Mouse (Mus musculus) embryonic facial prominence, embryonic 12.5 days (tissue): Measurements from ENCODE around the gene Ptpre. TPM values are rescaled to one million over a fixed set of nuclear protein-coding genes. Genes with fewer than 3 reads are reported as not detected.

Experiments used
- ATAC-seq: fragments of 200-750 bp; cut with Nextera tagmentation; 2 replicates; pipeline ENCODE4 v1.8.0; 2017; ENCODE audit not compliant: insufficient number of reproducible peaks, insufficient read depth, low FRiP score, low TSS enrichment
- H3K27ac ChIP-seq: fragments of 300-500 bp; sonication (generic); 2 replicates; pipeline ENCODE4 v1.5.1; 2016; ENCODE audit warnings: mild to moderate bottlenecking
- H3K27me3 ChIP-seq: fragments of 300-500 bp; sonication (generic); 2 replicates; pipeline ENCODE4 v1.6.1; 2016; ENCODE audit warnings: mild to moderate bottlenecking, moderate library complexity
- H3K36me3 ChIP-seq: fragments of 300-500 bp; sonication (generic); 2 replicates; pipeline ENCODE4 v1.6.1; 2016; ENCODE audit warnings: mild to moderate bottlenecking
- H3K4me1 ChIP-seq: fragments of 300-500 bp; sonication (generic); 2 replicates; pipeline ENCODE4 v1.6.1; 2016
- H3K4me2 ChIP-seq: fragments of 300-500 bp; sonication (generic); replicated peaks from 2 replicates; pipeline ENCODE4 v1.6.1; 2016; ENCODE audit warnings: mild to moderate bottlenecking, moderate library complexity
- H3K4me3 ChIP-seq: fragments of 300-500 bp; sonication (generic); 2 replicates; pipeline ENCODE4 v1.5.1; 2016; ENCODE audit warnings: mild to moderate bottlenecking
- H3K9ac ChIP-seq: fragments of 300-500 bp; sonication (generic); 2 replicates; pipeline ENCODE4 v1.6.1; 2016; ENCODE audit warnings: mild to moderate bottlenecking, moderate library complexity
- H3K9me3 ChIP-seq: fragments of 300-500 bp; sonication (generic); 2 replicates; pipeline ENCODE4 v1.6.1; 2016; ENCODE audit warnings: mild to moderate bottlenecking, moderate library complexity
- WGBS: fragments of 180-500 bp; shearing (Covaris S2); methylation state at CpG from one replicate; pipeline ENCODE4 v1.1.7; 2016; 5-methylcytosine and 5-hydroxymethylcytosine counted together
- polyA plus RNA-seq: library from polyadenylated mRNA; unstranded; fragments of >200 nt; fragmentation: Nextera tagmentation; extraction: Ambion mirVana; gene quantifications from 2 replicates; pipeline ENCODE4 v1.2.1, GENCODE M21; 2016

Ptpre gene
- polyA plus RNA-seq, 1 experiment from 2014 or later: 2.4 TPM

DNA sequence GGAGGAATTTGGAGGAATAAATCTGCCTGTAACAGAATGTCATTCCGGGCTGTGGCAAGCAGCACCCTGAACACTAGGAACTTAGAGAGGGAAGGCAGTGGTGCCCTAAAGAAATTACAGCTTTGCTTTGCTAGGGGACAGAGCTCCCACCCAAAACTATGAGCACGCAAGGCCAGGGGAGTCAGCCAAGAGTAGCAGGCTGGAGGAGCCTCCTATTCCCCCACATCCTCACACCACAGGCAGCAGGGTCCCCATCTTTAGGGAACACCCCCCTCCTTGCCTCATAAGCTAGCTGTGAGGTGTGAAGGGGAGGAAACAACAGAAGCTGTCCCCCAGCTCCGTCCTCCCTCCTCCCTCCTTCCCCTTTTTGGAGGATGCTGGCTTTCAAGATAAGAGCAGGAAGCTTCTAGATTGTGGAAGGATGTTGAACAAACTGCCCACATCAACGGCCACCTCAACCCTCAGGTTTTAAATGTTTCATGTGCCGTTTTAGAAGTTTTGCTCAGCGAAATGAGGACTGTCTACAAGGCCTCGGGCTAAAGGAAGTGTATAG, 61.1 kb downstream of the Ptpre start:
- Histone ChIP-seq H3K36me3 (no peaks in the 10 kb centered on the region), H3K27ac (no peak overlapping the region), H3K9me3 (no peaks in the 10 kb centered on the region), H3K9ac (no peak overlapping the region), H3K4me3 (no peak overlapping the region), H3K4me1 (peaks cover 36% of the 10 kb centered on the region), H3K4me2 (no peak overlapping the region), H3K27me3 (no peaks in the 10 kb centered on the region)
- WGBS: 48% methylated on average over 7 of the region's 7 CpGs
- ATAC-seq: no peak

- H3K9ac ChIP-seq: no peak overlapping the region
- H3K9me3 ChIP-seq: no peaks in the 10 kb centered on the region
- peaks cover 33% of the 10 kb centered on the region for H3K4me1 ChIP-seq
- no peak overlapping the region for H3K4me2 ChIP-seq
- 45% methylated on average over 3 of the region's 3 CpGs for WGBS
- H3K27ac ChIP-seq: no peak overlapping the region
- no peaks in the 10 kb centered on the region for H3K36me3 ChIP-seq
- H3K4me3 ChIP-seq: no peak overlapping the region
- H3K27me3 ChIP-seq: no peaks in the 10 kb centered on the region
- ATAC-seq: no peak
Observed at GRCm38 (mm10) chr7:135600076-135600475, 62.8 kb downstream of the Ptpre start.

GRCm38 (mm10) chr7:135601607-135602006, 64.3 kb downstream of the Ptpre start:
- ATAC-seq: no peak
- H3K27ac ChIP-seq: no peak overlapping the region
- 81% methylated on average over 8 of the region's 8 CpGs for WGBS
- H3K9me3 ChIP-seq: no peaks in the 10 kb centered on the region
- H3K9ac ChIP-seq: no peak overlapping the region
- H3K4me1 ChIP-seq: peaks cover 22% of the 10 kb centered on the region
- H3K27me3 ChIP-seq: no peaks in the 10 kb centered on the region
- H3K4me2 ChIP-seq: no peak overlapping the region
- no peaks in the 10 kb centered on the region for H3K36me3 ChIP-seq
- H3K4me3 ChIP-seq: no peak overlapping the region

DNA sequence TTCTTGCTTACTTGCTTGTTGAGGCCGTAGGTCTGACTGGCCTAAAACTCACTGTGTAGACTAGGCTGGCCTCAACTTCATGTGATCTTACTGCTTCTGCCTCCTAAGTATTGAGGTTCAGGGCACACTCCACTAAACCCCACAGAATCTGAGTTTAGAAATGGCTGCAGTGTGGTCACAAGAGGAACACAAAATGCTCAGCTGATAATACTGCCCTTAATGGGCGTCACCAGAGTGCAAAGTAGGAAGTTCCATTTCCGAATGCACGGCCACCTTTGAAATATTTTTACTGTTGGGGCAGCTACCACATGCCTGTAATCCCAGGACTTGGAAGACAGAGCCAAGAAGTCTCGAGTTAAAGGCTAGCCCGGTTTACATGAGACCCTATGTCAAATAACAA, 65.0 kb downstream of the Ptpre start:
- WGBS: 86% methylated on average over 6 of the region's 6 CpGs
- ATAC-seq: no peak
- H3K27me3 ChIP-seq: no peaks in the 10 kb centered on the region
- no peaks in the 10 kb centered on the region for H3K36me3 ChIP-seq
- no peak overlapping the region for H3K27ac ChIP-seq
- H3K4me1 ChIP-seq: peaks cover 16% of the 10 kb centered on the region; the same call in 1 of the 2 replicates
- H3K9me3 ChIP-seq: no peaks in the 10 kb centered on the region
- no peak overlapping the region for H3K9ac ChIP-seq
- no peak overlapping the region for H3K4me3 ChIP-seq
- H3K4me2 ChIP-seq: no peak overlapping the region

DNA sequence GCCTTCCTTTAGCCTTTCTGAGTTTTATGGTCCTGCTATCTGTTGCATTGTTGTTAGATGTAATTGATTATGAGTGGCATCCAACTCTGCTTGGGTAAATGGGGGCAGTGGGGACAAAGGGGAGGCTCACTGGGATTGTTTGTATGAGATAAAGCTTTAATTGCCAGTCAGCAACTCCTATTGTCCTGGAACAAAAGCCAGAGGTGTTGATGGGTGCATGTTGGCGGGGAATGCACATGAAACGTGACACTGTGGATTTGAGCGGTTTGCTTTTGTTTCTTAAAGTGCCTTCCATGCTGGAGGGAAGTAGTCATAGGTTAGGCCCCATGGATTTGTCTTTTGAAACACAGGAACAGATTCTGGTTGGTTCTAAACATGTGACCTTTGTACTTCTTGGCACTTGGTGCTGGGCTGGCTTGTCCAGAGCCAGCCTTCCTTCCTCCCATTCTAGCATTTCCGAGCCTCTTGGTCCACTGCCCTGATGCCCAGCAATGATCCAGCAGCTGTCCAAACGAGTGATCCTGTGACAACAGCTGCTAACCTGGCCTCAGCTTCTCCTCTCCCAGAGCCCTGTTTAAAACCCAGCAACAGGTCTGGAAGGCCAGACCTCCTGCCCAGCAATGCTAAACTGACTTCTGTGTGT, 65.7 kb downstream of the Ptpre start:
- H3K27ac ChIP-seq: no peak overlapping the region
- no peak overlapping the region for H3K4me3 ChIP-seq
- WGBS: 49% methylated on average over 5 of the region's 5 CpGs
- no peak overlapping the region for H3K9ac ChIP-seq
- H3K4me2 ChIP-seq: no peak overlapping the region
- no peaks in the 10 kb centered on the region for H3K36me3 ChIP-seq
- peaks cover 10% of the 10 kb centered on the region; the same call in 1 of the 2 replicates for H3K4me1 ChIP-seq
- ATAC-seq: no peak
- no peaks in the 10 kb centered on the region for H3K27me3 ChIP-seq
- no peaks in the 10 kb centered on the region for H3K9me3 ChIP-seq

DNA sequence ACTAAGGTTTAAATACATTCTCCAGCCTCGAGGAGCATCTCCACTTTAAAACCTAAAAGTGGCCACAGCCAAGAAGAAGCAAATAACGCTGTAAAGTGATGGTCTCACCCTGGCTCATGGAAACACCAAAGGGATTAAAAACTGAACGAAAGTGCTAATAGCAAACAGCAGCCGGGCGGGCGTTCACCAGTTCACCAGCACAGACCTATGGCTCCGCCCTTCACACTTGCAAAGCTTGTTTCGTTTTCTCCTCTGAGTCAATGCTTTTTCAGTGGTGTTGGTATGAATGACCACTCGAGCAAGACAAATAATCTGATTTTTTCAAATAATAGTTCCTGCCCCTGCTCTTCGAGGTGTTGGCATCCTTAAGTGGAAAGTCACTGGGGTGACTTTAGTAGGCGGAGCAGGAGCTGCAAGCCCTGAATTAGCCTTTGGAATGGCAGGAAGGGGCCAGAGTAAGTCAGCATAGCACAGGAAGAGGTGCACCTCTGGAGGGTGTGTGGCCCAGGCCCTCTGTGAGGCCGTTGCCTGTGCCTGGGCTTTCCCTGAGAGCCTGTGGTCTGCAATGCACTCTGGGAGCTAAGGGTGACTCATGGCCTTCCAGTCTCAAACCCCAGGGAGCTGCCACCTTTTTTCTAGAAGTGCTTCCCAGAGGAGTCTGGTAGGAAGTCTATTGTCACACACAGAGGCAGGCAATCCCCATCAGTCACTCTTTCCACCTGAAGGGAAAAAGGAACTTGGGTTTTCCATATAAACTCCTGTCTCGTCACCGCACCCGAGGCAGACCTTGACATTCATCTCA, 67.9 kb downstream of the Ptpre start:
- Histone ChIP-seq H3K4me3 (no peak overlapping the region), H3K27me3 (no peaks in the 10 kb centered on the region), H3K4me2 (no peak overlapping the region), H3K9me3 (no peaks in the 10 kb centered on the region), H3K36me3 (no peaks in the 10 kb centered on the region), H3K27ac (no peak overlapping the region), H3K4me1 (peaks cover 12% of the 10 kb centered on the region), H3K9ac (no peak overlapping the region)
- ATAC-seq: no peak
- 70% methylated on average over 15 of the region's 15 CpGs for WGBS

DNA sequence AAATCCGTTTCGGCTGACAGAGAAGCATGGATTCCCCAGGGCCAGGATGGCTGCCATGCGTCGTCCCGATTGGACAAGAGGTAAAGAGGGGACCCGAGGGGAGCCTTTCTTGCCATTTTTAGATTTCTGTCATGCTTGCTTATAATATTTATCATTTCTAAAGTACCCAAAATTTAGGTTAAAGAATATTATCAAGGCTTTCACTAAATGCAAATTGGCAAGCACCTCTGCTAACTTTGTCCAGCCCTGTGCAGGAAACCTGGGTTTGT, 68.5 kb downstream of the Ptpre start:
- no peak overlapping the region for H3K27ac ChIP-seq
- H3K27me3 ChIP-seq: no peaks in the 10 kb centered on the region
- peaks cover 15% of the 10 kb centered on the region for H3K4me1 ChIP-seq
- no peak overlapping the region for H3K4me2 ChIP-seq
- no peak overlapping the region for H3K4me3 ChIP-seq
- ATAC-seq: no peak
- H3K9ac ChIP-seq: no peak overlapping the region
- H3K9me3 ChIP-seq: no peaks in the 10 kb centered on the region
- 80% methylated on average over 6 of the region's 6 CpGs for WGBS
- H3K36me3 ChIP-seq: no peaks in the 10 kb centered on the region

DNA sequence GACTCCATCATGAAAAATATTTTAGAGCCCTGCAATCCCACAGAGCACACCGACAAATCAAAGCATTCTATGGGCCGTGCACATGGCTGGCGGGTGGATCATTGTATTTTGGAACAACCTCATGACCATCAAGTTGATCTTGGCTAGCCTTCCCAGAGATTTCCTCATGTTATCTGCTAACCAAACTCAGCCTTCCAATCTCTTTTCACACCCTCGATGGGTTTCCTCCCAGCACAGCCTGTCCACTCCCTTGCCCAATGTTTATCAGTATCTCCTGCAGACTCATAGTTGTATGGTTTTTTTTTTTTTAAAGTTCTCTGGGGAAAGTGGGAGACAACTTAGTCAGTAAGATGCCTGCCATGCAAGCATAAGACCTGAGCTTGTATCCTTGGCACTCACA, 70.9 kb downstream of the Ptpre start:
- Histone ChIP-seq H3K27me3 (no peaks in the 10 kb centered on the region), H3K4me1 (peaks cover 25% of the 10 kb centered on the region), H3K36me3 (no peaks in the 10 kb centered on the region), H3K9ac (no peak overlapping the region), H3K27ac (no peak overlapping the region), H3K9me3 (no peaks in the 10 kb centered on the region), H3K4me3 (no peak overlapping the region), H3K4me2 (no peak overlapping the region)
- WGBS: 91% methylated on average over 4 of the region's 4 CpGs
- ATAC-seq: no peak

GRCm38 (mm10) chr7:135609028-135609427, 71.7 kb downstream of the Ptpre start:
- Histone ChIP-seq H3K4me3 (no peak overlapping the region), H3K9ac (no peak overlapping the region), H3K36me3 (no peaks in the 10 kb centered on the region), H3K27me3 (no peaks in the 10 kb centered on the region), H3K27ac (no peak overlapping the region), H3K4me1 (peaks cover 25% of the 10 kb centered on the region), H3K9me3 (no peaks in the 10 kb centered on the region), H3K4me2 (no peak overlapping the region)
- 55% methylated on average over 3 of the region's 3 CpGs for WGBS
- no peak for ATAC-seq

GRCm38 (mm10) chr7:135609655-135610054, 72.4 kb downstream of the Ptpre start:
- peaks cover 25% of the 10 kb centered on the region for H3K4me1 ChIP-seq
- no peak overlapping the region for H3K9ac ChIP-seq
- no peak overlapping the region for H3K4me3 ChIP-seq
- no peaks in the 10 kb centered on the region for H3K27me3 ChIP-seq
- WGBS: 57% methylated on average over 7 of the region's 7 CpGs
- no peak overlapping the region for H3K27ac ChIP-seq
- H3K9me3 ChIP-seq: no peaks in the 10 kb centered on the region
- ATAC-seq: no peak
- no peak overlapping the region for H3K4me2 ChIP-seq
- H3K36me3 ChIP-seq: no peaks in the 10 kb centered on the region

- Histone ChIP-seq H3K9ac (no peak overlapping the region), H3K27me3 (no peaks in the 10 kb centered on the region), H3K4me1 (peaks cover 25% of the 10 kb centered on the region), H3K4me2 (no peak overlapping the region), H3K27ac (no peak overlapping the region), H3K36me3 (no peaks in the 10 kb centered on the region), H3K9me3 (no peaks in the 10 kb centered on the region), H3K4me3 (no peak overlapping the region)
- ATAC-seq: no peak
- 29% methylated on average over 16 of the region's 16 CpGs for WGBS
Observed at GRCm38 (mm10) chr7:135612276-135612675, 75.0 kb downstream of the Ptpre start.

- peaks cover 25% of the 10 kb centered on the region for H3K4me1 ChIP-seq
- no peaks in the 10 kb centered on the region for H3K36me3 ChIP-seq
- no peak overlapping the region for H3K4me2 ChIP-seq
- no peak overlapping the region for H3K4me3 ChIP-seq
- 73% methylated on average over 7 of the region's 7 CpGs for WGBS
- H3K27me3 ChIP-seq: no peaks in the 10 kb centered on the region
- ATAC-seq: no peak
- H3K27ac ChIP-seq: no peak overlapping the region
- no peaks in the 10 kb centered on the region for H3K9me3 ChIP-seq
- H3K9ac ChIP-seq: no peak overlapping the region
Observed at GRCm38 (mm10) chr7:135612801-135613200, 75.5 kb downstream of the Ptpre start.
